Mouse (Mus musculus) hindbrain, embryonic 10.5 days (tissue): ENCODE data around the gene Prkag2. TPM values are rescaled to one million over a fixed set of nuclear protein-coding genes. Genes with fewer than 3 reads are reported as not detected.
"Not testable (repeated sequence)": the region's sequence is repeated elsewhere in the genome, so short reads cannot be mapped to it uniquely, and the experiment has no call there.

Experiments
- DNase-seq: peaks from one replicate; pipeline ENCODE4 v3.0.0-alpha.2; 2017; ENCODE audit warnings: low spot score
- H3K27ac ChIP-seq: fragments of 300-500 bp; sonication (generic); 2 replicates; pipeline ENCODE4 v1.5.1; 2016; ENCODE audit warnings: mild to moderate bottlenecking, moderate library complexity
- H3K27me3 ChIP-seq: fragments of 300-500 bp; sonication (generic); 2 replicates; pipeline ENCODE4 v1.6.1; 2016; ENCODE audit warnings: mild to moderate bottlenecking; ENCODE audit not compliant: poor library complexity, insufficient read depth, severe bottlenecking
- H3K36me3 ChIP-seq: fragments of 300-500 bp; sonication (generic); 2 replicates; pipeline ENCODE4 v1.6.1; 2016; ENCODE audit warnings: mild to moderate bottlenecking, moderate library complexity
- H3K4me1 ChIP-seq: fragments of 300-500 bp; sonication (generic); replicated peaks from 2 replicates; pipeline ENCODE4 v1.6.1; 2016; ENCODE audit warnings: mild to moderate bottlenecking
- H3K4me3 ChIP-seq: fragments of 300-500 bp; sonication (generic); 2 replicates; pipeline ENCODE4 v1.5.1; 2016; ENCODE audit warnings: mild to moderate bottlenecking, moderate library complexity
- H3K9me3 ChIP-seq: fragments of 300-500 bp; sonication (generic); 2 replicates; pipeline ENCODE4 v1.6.1; 2016; ENCODE audit warnings: mild to moderate bottlenecking, moderate library complexity
- WGBS: fragments of 180-500 bp; shearing (Covaris S2); methylation state at CpG from one replicate; pipeline ENCODE4 v1.1.7; 2016; 5-methylcytosine and 5-hydroxymethylcytosine counted together
- polyA plus RNA-seq: library from polyadenylated mRNA; unstranded; fragments of >200 nt; fragmentation: Nextera tagmentation; extraction: Ambion mirVana; gene quantifications from 2 replicates; pipeline ENCODE4 v1.2.1, GENCODE M21; 2016

Prkag2 gene
- polyA plus RNA-seq, 1 experiment from 2014 or later = 46.3 TPM

GRCm38 (mm10) chr5:25081545-25081944 is 18.9 kb downstream of the Prkag2 start:
- Histone ChIP-seq H3K4me3 (no peak overlapping the region), H3K9me3 (no peaks in the 10 kb centered on the region), H3K4me1 (0 out of 2 replicates have a peak, but pooled peaks cover 12% of the 10 kb centered on the region), H3K36me3 (no peaks in the 10 kb centered on the region), H3K27me3 (no peaks in the 10 kb centered on the region), H3K27ac (no peak overlapping the region)
- 76% methylated on average over 16 of the region's 16 CpGs for WGBS
- DNase-seq = no peak

- Histone ChIP-seq H3K9me3 (no peaks in the 10 kb centered on the region), H3K4me3 (no peak overlapping the region), H3K4me1 (0 out of 2 replicates have a peak, but pooled peaks cover 12% of the 10 kb centered on the region), H3K36me3 (no peaks in the 10 kb centered on the region), H3K27ac (no peak overlapping the region; the same call in 1 of the 2 replicates), H3K27me3 (no peaks in the 10 kb centered on the region)
- 81% methylated on average over 3 of the region's 3 CpGs for WGBS
- no peak for DNase-seq
Measured at GRCm38 (mm10) chr5:25080994-25081393, 19.4 kb downstream of the Prkag2 start.

GRCm38 (mm10) chr5:25080438-25080945 is 19.9 kb downstream of the Prkag2 start:
- WGBS = 89% methylated on average over 9 of the region's 9 CpGs
- Histone ChIP-seq H3K4me3 (no peak overlapping the region), H3K9me3 (no peaks in the 10 kb centered on the region), H3K27me3 (no peaks in the 10 kb centered on the region), H3K36me3 (no peaks in the 10 kb centered on the region), H3K4me1 (0 out of 2 replicates have a peak, but pooled peaks cover 12% of the 10 kb centered on the region), H3K27ac (no peak overlapping the region; the same call in 1 of the 2 replicates)
- no peak for DNase-seq

GRCm38 (mm10) chr5:25079766-25080265 is 20.6 kb downstream of the Prkag2 start:
- WGBS = 95% methylated on average over 9 of the region's 9 CpGs
- DNase-seq = no peak
- Histone ChIP-seq H3K9me3 (no peaks in the 10 kb centered on the region), H3K27me3 (no peaks in the 10 kb centered on the region), H3K4me3 (no peak overlapping the region), H3K27ac (no peak overlapping the region), H3K36me3 (no peaks in the 10 kb centered on the region), H3K4me1 (0 out of 2 replicates have a peak, but pooled peaks cover 12% of the 10 kb centered on the region)

GRCm38 (mm10) chr5:25077873-25078651 is 22.4 kb downstream of the Prkag2 start:
- Histone ChIP-seq H3K4me1 (0 out of 2 replicates have a peak, but pooled peaks cover 12% of the 10 kb centered on the region), H3K27me3 (no peaks in the 10 kb centered on the region), H3K9me3 (no peaks in the 10 kb centered on the region), H3K27ac (no peak overlapping the region), H3K4me3 (no peak overlapping the region), H3K36me3 (no peaks in the 10 kb centered on the region)
- no peak for DNase-seq
- 73% methylated on average over 8 of the region's 8 CpGs for WGBS

- H3K9me3 ChIP-seq, DNase-seq, H3K36me3 ChIP-seq, H3K27me3 ChIP-seq, H3K27ac ChIP-seq, H3K4me3 ChIP-seq: not testable (repeated sequence)
- 0 out of 2 replicates have a peak, but pooled peaks cover 12% of the 10 kb centered on the region for H3K4me1 ChIP-seq
- 94% methylated on average over 13 of the region's 13 CpGs for WGBS
Measured at GRCm38 (mm10) chr5:25077258-25077657, 23.2 kb downstream of the Prkag2 start.

- Histone ChIP-seq H3K36me3 (no peaks in the 10 kb centered on the region), H3K9me3 (no peaks in the 10 kb centered on the region), H3K27me3 (no peaks in the 10 kb centered on the region), H3K4me1 (0 out of 2 replicates have a peak, but pooled peaks cover 8% of the 10 kb centered on the region), H3K4me3 (no peak overlapping the region), H3K27ac (no peak overlapping the region)
- 77% methylated on average over 4 of the region's 4 CpGs for WGBS
- no peak for DNase-seq
Measured at GRCm38 (mm10) chr5:25075623-25076022, 24.8 kb downstream of the Prkag2 start.

GRCm38 (mm10) chr5:25069815-25070214 is 30.6 kb downstream of the Prkag2 start:
- Histone ChIP-seq H3K9me3 (no peaks in the 10 kb centered on the region), H3K36me3 (no peaks in the 10 kb centered on the region), H3K4me3 (no peak overlapping the region), H3K27ac (no peak overlapping the region), H3K27me3 (no peaks in the 10 kb centered on the region), H3K4me1 (peaks cover 21% of the 10 kb centered on the region)
- WGBS = 78% methylated on average over 5 of the region's 5 CpGs
- DNase-seq = no peak

- WGBS = 60% methylated on average over 6 of the region's 6 CpGs
- Histone ChIP-seq H3K27ac (no peak overlapping the region), H3K27me3 (no peaks in the 10 kb centered on the region), H3K36me3 (no peaks in the 10 kb centered on the region), H3K4me3 (no peak overlapping the region), H3K9me3 (no peaks in the 10 kb centered on the region), H3K4me1 (peaks cover 39% of the 10 kb centered on the region)
- DNase-seq = no peak
Measured at GRCm38 (mm10) chr5:25067122-25067521, 33.3 kb downstream of the Prkag2 start.

- WGBS = 54% methylated on average over 8 of the region's 8 CpGs
- H3K27me3 ChIP-seq = peaks cover 21% of the 10 kb centered on the region
Measured at GRCm38 (mm10) chr5:25064270-25065232, 35.9 kb downstream of the Prkag2 start.

GRCm38 (mm10) chr5:25062506-25063132 is 37.8 kb downstream of the Prkag2 start:
- peaks cover 72% of the 10 kb centered on the region for H3K4me1 ChIP-seq
- H3K9me3 ChIP-seq = no peaks in the 10 kb centered on the region
- 49% methylated on average over 17 of the region's 17 CpGs for WGBS

More at GRCm38 (mm10) chr5:25064270-25065232, 35.9 kb downstream of the Prkag2 start:
- no peak for DNase-seq
- Histone ChIP-seq H3K36me3 (no peaks in the 10 kb centered on the region), H3K4me1 (peaks cover 54% of the 10 kb centered on the region), H3K4me3 (no peak overlapping the region), H3K27ac (no peak overlapping the region), H3K9me3 (no peaks in the 10 kb centered on the region)

More at GRCm38 (mm10) chr5:25062506-25063132, 37.8 kb downstream of the Prkag2 start:
- Histone ChIP-seq H3K27me3 (peaks cover 38% of the 10 kb centered on the region), H3K27ac (no peak overlapping the region), H3K4me3 (no peak overlapping the region), H3K36me3 (no peaks in the 10 kb centered on the region)
- no peak for DNase-seq
